Mouse (Mus musculus): ENCODE measurements around the gene Popdc3.

DNA sequence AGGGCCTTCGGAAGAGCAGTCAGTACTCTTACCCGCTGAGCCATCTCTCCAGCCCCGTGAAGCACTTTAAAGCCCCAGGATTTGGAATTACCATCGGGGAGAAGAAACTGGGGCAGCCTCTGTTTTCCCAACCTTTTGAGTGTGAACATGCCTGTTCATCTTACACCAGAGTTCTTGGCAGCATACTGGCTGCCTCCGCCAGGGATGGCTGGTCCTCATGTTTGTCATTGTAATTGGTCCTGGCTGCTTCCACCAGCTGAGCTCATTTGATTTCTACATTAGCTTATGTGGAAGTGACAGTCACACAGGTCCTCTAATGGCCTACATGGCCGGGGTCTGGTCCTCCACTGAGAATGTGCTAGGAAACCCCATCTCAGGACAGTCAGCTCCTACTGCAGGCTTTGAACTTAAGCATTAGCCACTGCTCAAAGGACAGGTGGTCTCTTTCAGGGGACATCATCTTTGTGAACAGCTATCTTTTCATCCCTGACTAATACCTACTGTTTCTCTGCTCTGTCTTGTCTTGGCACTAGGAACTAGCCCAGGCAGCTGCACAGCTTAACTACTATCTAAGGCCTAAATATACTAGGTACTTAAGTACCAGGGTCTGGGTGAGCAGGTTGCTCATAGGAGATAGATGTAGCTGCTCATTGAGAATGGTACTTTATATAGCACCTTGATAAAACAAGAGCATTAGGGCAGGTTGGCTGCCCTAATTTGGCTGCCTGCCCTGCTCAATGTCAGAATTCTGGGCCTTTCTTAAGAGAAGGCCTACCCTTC is 33.7 kb upstream of the Popdc3 start:
- TF ChIP-seq POLR2A (IDR thresholded peaks at IDR 0.05; ENCODE audit: control insufficient read depth in 1 of 2, insufficient read depth in 1 of 2, low read depth in 1 of 2, low read length in 2 of 2, poor library complexity in 1 of 2): no peak
- TF ChIP-seq EP300 (IDR thresholded peaks at IDR 0.05; ENCODE audit: low read depth in 1 of 2, low read length in 2 of 2): no peak
- TF ChIP-seq ZNF384 (IDR thresholded peaks at IDR 0.05; ENCODE audit: low read depth, low read length): no peak
- TF ChIP-seq CTCF (IDR thresholded peaks at IDR 0.05 in 2 of 3, conservative IDR thresholded peaks at IDR 0.05 in 1 of 3; ENCODE audit: control insufficient read depth in 1 of 3, insufficient read depth in 1 of 3, low read depth in 2 of 3, low read length in 3 of 3, poor library complexity in 1 of 3, severe bottlenecking in 1 of 3): no peak

Measured in MEL (cell line).